Mouse (Mus musculus): ENCODE results near the gene Dnaja1. TPM values are rescaled to one million over a fixed set of nuclear protein-coding genes. Genes with fewer than 3 reads are reported as not detected.

Dnaja1 gene
- polyA plus RNA-seq, 1 experiment from 2014 or later: 370 TPM

- Histone ChIP-seq H3K36me3 (ENCODE audit: control insufficient read depth, insufficient read depth, low read length) (peaks cover 32% of the 10 kb centered on the region), H3K27me3 (ENCODE audit: control insufficient read depth, insufficient read depth, low read length) (no peaks in the 10 kb centered on the region), H3K27ac (ENCODE audit: low read length) (peak overlapping the region; percentile 100), H3K4me2 (replicated peaks; ENCODE audit: low read depth, low read length) (peak overlapping the region; percentile 79), H3K9ac (replicated peaks; ENCODE audit: low read depth, low read length) (peak overlapping the region; percentile 97), H3K4me3 (ENCODE audit: low read depth, low read length) (peak overlapping the region; percentile 89), H3K4me1 (ENCODE audit: control insufficient read depth, insufficient read depth, low read length) (peaks cover 18% of the 10 kb centered on the region), H3K9me3 (ENCODE audit: control insufficient read depth, low read depth, low read length) (no peaks in the 10 kb centered on the region)
- ATAC-seq (ENCODE audit: insufficient number of reproducible peaks, insufficient read depth, low FRiP score, low read depth): peak; percentile 84
- under 1% methylated on average over 51 of the region's 62 CpGs for WGBS
Measured at GRCm38 (mm10) chr4:40722687-40723460, 924 bp downstream of the Dnaja1 start.

DNA sequence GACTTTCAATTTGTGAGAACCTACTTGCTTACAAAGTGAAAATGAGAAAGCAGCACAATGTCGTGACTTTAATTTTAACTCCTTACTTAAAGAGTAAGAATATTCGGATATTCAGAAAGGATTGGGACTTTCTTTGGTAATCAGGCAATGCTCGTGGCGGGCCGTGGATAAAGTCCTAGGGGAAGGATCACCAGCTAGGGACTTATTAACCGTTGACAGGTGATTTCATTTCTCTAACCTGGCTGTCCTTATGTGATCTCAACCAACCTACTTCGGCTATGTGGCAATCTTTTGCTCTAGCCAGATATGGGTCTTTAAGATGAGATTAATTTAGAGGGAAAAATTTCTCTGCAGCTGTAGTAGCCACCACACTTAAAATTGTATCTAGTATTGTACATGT, 3.2 kb downstream of the Dnaja1 start:
- no peak overlapping the region for H3K9ac ChIP-seq (replicated peaks; ENCODE audit: low read depth, low read length)
- H3K4me3 ChIP-seq (ENCODE audit: low read depth, low read length): 0 out of 2 replicates have a peak overlapping the region, but pooled peaks have one; percentile 89
- 83% methylated on average over 7 of the region's 7 CpGs for WGBS
- H3K9me3 ChIP-seq (ENCODE audit: control insufficient read depth, low read depth, low read length): no peaks in the 10 kb centered on the region
- no peak overlapping the region for H3K27ac ChIP-seq (ENCODE audit: low read length)
- peaks cover 52% of the 10 kb centered on the region for H3K36me3 ChIP-seq (ENCODE audit: control insufficient read depth, insufficient read depth, low read length)
- H3K4me1 ChIP-seq (ENCODE audit: control insufficient read depth, insufficient read depth, low read length): peaks cover 18% of the 10 kb centered on the region
- peak overlapping the region; percentile 79 for H3K4me2 ChIP-seq (replicated peaks; ENCODE audit: low read depth, low read length)
- no peaks in the 10 kb centered on the region for H3K27me3 ChIP-seq (ENCODE audit: control insufficient read depth, insufficient read depth, low read length)
- ATAC-seq (ENCODE audit: insufficient number of reproducible peaks, insufficient read depth, low FRiP score, low read depth): no peak

DNA sequence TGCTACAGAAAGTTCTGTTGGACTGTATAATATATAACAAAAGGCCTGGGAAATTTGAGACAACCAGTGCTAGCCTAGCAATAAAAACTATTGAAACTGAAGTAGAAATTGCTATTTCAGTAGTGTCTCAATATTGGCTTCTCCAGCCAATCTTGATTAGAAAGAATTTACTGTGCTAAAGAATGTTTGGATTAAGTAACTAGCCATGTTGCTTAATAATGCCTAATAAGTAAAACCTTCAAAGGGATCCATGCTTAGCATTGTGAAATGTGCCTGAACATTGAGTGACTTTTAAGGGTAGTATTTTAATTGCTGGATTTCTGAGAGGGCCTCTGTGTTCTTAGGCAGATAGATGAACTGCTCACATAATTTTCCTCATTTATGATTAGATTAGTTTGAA, 3.6 kb downstream of the Dnaja1 start:
- H3K9ac ChIP-seq (replicated peaks; ENCODE audit: low read depth, low read length): no peak overlapping the region
- no peaks in the 10 kb centered on the region for H3K9me3 ChIP-seq (ENCODE audit: control insufficient read depth, low read depth, low read length)
- no peak overlapping the region for H3K4me3 ChIP-seq (ENCODE audit: low read depth, low read length)
- 0 out of 2 replicates have a peak overlapping the region, but pooled peaks have one; percentile 79 for H3K4me2 ChIP-seq (replicated peaks; ENCODE audit: low read depth, low read length)
- H3K27me3 ChIP-seq (ENCODE audit: control insufficient read depth, insufficient read depth, low read length): no peaks in the 10 kb centered on the region
- H3K27ac ChIP-seq (ENCODE audit: low read length): no peak overlapping the region
- H3K36me3 ChIP-seq (ENCODE audit: control insufficient read depth, insufficient read depth, low read length): peaks cover 56% of the 10 kb centered on the region
- ATAC-seq (ENCODE audit: insufficient number of reproducible peaks, insufficient read depth, low FRiP score, low read depth): no peak
- peaks cover 18% of the 10 kb centered on the region for H3K4me1 ChIP-seq (ENCODE audit: control insufficient read depth, insufficient read depth, low read length)

GRCm38 (mm10) chr4:40727247-40727646, 5.3 kb downstream of the Dnaja1 start:
- no peaks in the 10 kb centered on the region for H3K27me3 ChIP-seq (ENCODE audit: control insufficient read depth, insufficient read depth, low read length)
- H3K27ac ChIP-seq (ENCODE audit: low read length): no peak overlapping the region
- ATAC-seq (ENCODE audit: insufficient number of reproducible peaks, insufficient read depth, low FRiP score, low read depth): no peak
- H3K9me3 ChIP-seq (ENCODE audit: control insufficient read depth, low read depth, low read length): no peaks in the 10 kb centered on the region
- no peak overlapping the region for H3K4me3 ChIP-seq (ENCODE audit: low read depth, low read length)
- H3K4me2 ChIP-seq (replicated peaks; ENCODE audit: low read depth, low read length): no peak overlapping the region
- H3K9ac ChIP-seq (replicated peaks; ENCODE audit: low read depth, low read length): no peak overlapping the region
- peaks cover 12% of the 10 kb centered on the region for H3K4me1 ChIP-seq (ENCODE audit: control insufficient read depth, insufficient read depth, low read length)
- 97% methylated on average over 1 of the region's 1 CpGs for WGBS
- H3K36me3 ChIP-seq (ENCODE audit: control insufficient read depth, insufficient read depth, low read length): peaks cover 72% of the 10 kb centered on the region

DNA sequence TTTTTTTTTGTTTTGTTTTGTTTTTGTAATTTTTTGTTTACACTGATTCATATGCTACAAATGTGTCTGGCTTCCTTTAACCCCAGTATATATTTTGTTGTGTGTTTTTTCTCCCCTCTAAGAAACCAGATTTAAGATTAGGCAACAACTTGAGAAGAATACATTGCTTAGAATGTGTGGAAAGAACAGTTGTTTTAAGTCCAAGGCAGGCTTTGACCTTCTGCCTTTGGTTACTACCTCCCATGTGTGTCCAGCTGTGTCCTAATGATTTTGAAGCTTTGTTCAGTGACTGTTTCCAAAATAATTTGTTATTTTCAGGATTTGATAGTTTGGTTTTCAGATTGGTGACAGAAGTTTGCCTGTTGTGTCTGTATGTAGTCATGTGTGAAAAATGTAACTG, 9.3 kb downstream of the Dnaja1 start:
- H3K4me3 ChIP-seq (ENCODE audit: low read depth, low read length): no peak overlapping the region
- H3K36me3 ChIP-seq (ENCODE audit: control insufficient read depth, insufficient read depth, low read length): peaks cover 86% of the 10 kb centered on the region
- H3K27ac ChIP-seq (ENCODE audit: low read length): no peak overlapping the region
- H3K9me3 ChIP-seq (ENCODE audit: control insufficient read depth, low read depth, low read length): no peaks in the 10 kb centered on the region
- H3K9ac ChIP-seq (replicated peaks; ENCODE audit: low read depth, low read length): no peak overlapping the region
- no peaks in the 10 kb centered on the region for H3K27me3 ChIP-seq (ENCODE audit: control insufficient read depth, insufficient read depth, low read length)
- H3K4me1 ChIP-seq (ENCODE audit: control insufficient read depth, insufficient read depth, low read length): no peaks in the 10 kb centered on the region
- ATAC-seq (ENCODE audit: insufficient number of reproducible peaks, insufficient read depth, low FRiP score, low read depth): no peak
- H3K4me2 ChIP-seq (replicated peaks; ENCODE audit: low read depth, low read length): no peak overlapping the region

DNA sequence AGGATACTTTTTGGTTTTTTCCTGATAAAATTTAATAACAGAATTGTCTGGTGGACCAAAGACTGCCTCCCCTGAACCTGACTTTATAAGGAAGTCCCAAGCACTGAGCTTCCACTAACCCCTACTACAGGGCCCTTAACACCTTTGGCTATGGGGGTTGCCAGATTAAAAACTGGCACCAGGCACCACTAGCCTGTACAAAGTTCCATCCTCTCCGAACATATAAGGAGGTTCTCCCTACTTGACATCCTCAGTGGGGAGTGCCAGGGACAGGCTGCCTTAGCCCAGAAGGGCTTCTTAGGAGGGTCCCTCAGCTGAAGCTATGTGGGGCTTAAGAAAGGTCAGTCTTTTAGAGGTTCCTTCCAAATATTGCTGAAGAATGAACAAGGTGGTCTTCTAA, 13.4 kb downstream of the Dnaja1 start:
- Histone ChIP-seq H3K4me1 (ENCODE audit: control insufficient read depth, insufficient read depth, low read length) (no peaks in the 10 kb centered on the region), H3K4me3 (ENCODE audit: low read depth, low read length) (no peak overlapping the region), H3K27ac (ENCODE audit: low read length) (no peak overlapping the region), H3K36me3 (ENCODE audit: control insufficient read depth, insufficient read depth, low read length) (peaks cover 83% of the 10 kb centered on the region), H3K4me2 (replicated peaks; ENCODE audit: low read depth, low read length) (no peak overlapping the region), H3K27me3 (ENCODE audit: control insufficient read depth, insufficient read depth, low read length) (no peaks in the 10 kb centered on the region), H3K9ac (replicated peaks; ENCODE audit: low read depth, low read length) (no peak overlapping the region), H3K9me3 (ENCODE audit: control insufficient read depth, low read depth, low read length) (no peaks in the 10 kb centered on the region)
- no peak for ATAC-seq (ENCODE audit: insufficient number of reproducible peaks, insufficient read depth, low FRiP score, low read depth)
- 54% methylated on average over 1 of the region's 1 CpGs for whole genome bisulfite sequencing

- no peaks in the 10 kb centered on the region for H3K27me3 ChIP-seq (ENCODE audit: control insufficient read depth, insufficient read depth, low read length)
- peak; percentile 77 for ATAC-seq (ENCODE audit: insufficient number of reproducible peaks, insufficient read depth, low FRiP score, low read depth)
Measured at GRCm38 (mm10) chr4:40757157-40757779, 35.3 kb downstream of the Dnaja1 start.

DNA sequence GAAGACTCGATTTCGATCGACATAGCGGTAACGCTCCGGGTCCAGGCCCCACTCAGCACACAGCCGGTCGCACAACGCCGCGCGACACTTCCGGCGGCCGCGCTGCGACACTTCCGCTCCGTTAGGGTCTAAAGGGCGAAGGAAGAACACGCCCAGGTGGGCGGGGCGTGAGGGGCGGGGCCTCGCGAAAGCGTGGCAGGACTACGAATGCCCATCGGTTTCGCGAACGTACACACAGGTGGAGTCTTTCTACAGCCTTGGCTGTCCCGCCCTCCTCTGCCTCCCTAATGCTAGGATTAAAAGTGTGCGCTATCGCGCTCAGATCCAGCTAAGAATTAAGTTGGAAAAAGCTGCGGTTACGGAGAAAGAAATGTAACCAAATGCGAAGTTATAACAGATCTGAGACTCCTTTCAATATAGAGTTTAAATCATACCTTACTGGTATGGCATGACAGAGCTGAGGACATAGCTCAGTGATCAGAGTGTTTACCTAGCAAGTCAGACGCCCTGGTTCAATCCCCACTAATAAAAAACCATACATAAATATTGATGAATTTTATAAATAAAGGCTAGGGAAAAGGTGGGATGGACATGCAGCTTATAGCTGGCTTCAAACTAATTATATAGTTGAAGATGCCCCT, 36.0 kb downstream of the Dnaja1 start, which contains the start of gene Smu1:
Gene Smu1 (minus strand): TSS at position 144 of the 641 bp plus-strand sequence.
- peak within 1 kb of the TSS; percentile 87 for H3K9ac ChIP-seq (replicated peaks; ENCODE audit: low read depth, low read length)
- no peaks in the 10 kb centered on the region for H3K4me1 ChIP-seq (ENCODE audit: control insufficient read depth, insufficient read depth, low read length)
- WGBS: under 1% methylated on average over 40 of the region's 40 CpGs
- H3K27ac ChIP-seq (ENCODE audit: low read length): peak within 1 kb of the TSS; percentile 74; the same call in 1 of the 2 replicates
- H3K9me3 ChIP-seq (ENCODE audit: control insufficient read depth, low read depth, low read length): no peaks in the 10 kb centered on the region
- peak; percentile 98 for ATAC-seq (ENCODE audit: insufficient number of reproducible peaks, insufficient read depth, low FRiP score, low read depth)
- H3K36me3 ChIP-seq (ENCODE audit: control insufficient read depth, insufficient read depth, low read length): peaks cover 24% of the 10 kb centered on the region
- peak within 1 kb of the TSS; percentile 77 for H3K4me2 ChIP-seq (replicated peaks; ENCODE audit: low read depth, low read length)
- H3K4me3 ChIP-seq (ENCODE audit: low read depth, low read length): peak within 1 kb of the TSS; percentile 85
- H3K27me3 ChIP-seq (ENCODE audit: control insufficient read depth, insufficient read depth, low read length): no peaks in the 10 kb centered on the region

More at GRCm38 (mm10) chr4:40757157-40757779, 35.3 kb downstream of the Dnaja1 start:
- peak overlapping the region; percentile 74; the same call in 1 of the 2 replicates for H3K27ac ChIP-seq (ENCODE audit: low read length)
- WGBS: under 1% methylated on average over 39 of the region's 39 CpGs
- H3K4me1 ChIP-seq (ENCODE audit: control insufficient read depth, insufficient read depth, low read length): no peaks in the 10 kb centered on the region
- H3K9me3 ChIP-seq (ENCODE audit: control insufficient read depth, low read depth, low read length): no peaks in the 10 kb centered on the region
- peaks cover 29% of the 10 kb centered on the region for H3K36me3 ChIP-seq (ENCODE audit: control insufficient read depth, insufficient read depth, low read length)
- H3K4me2 ChIP-seq (replicated peaks; ENCODE audit: low read depth, low read length): peak overlapping the region; percentile 77
- peak overlapping the region; percentile 85 for H3K4me3 ChIP-seq (ENCODE audit: low read depth, low read length)
- peak overlapping the region; percentile 87 for H3K9ac ChIP-seq (replicated peaks; ENCODE audit: low read depth, low read length)

Measured in stomach, embryonic 14.5 days (tissue).